Mouse (Mus musculus): ENCODE measurements around the gene Bves. TPM values are rescaled to one million over a fixed set of nuclear protein-coding genes. Genes with fewer than 3 reads are reported as not detected.

Gene Bves
- polyA plus RNA-seq, 1 experiment from 2014 or later, result 1.4 TPM

DNA sequence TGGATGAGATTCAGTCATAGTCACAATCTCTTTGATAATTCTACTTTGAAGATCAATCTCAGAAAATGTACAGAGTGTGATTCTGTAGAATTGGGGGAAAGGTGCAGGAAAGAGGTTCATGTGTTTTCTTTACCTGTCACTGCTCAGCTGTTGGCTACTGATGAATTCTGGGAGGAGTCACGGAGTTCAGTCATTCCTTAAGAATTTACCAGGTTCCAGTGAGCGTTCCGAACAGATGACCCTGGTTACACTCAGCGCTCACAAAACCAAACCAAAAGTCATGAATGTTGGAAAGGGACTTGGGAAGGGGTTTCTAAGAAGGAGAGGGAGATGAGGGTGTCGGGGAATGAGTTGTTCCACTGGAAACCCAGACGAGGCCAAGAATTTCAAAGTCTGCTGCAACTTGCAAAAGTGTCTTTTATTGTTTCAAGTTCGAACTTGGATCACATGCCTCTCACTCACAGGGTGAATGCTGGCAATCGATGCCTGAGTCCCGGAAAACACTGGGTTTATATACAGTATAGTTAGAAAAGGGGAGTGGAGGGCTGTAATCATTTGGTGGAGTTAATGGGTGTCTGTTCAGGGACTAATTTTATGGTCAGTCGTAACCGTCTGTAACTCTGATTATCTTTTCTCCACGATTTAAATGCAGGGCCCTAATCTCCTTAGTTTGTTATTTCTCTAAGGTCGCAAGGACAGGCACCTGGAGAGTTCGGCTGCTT, 32.1 kb upstream of the Bves start:
- Histone ChIP-seq H3K4me2 (no peak overlapping the region), H3K36me3 (ENCODE audit: control insufficient read depth, insufficient read depth, low read length) (no peaks in the 10 kb centered on the region), H3K9ac (ENCODE audit: low read depth, low read length) (no peak overlapping the region), H3K9me3 (ENCODE audit: control insufficient read depth, low read length) (no peaks in the 10 kb centered on the region), H3K4me3 (ENCODE audit: low read depth, low read length) (no peak overlapping the region), H3K27ac (ENCODE audit: low read depth, low read length) (no peak overlapping the region), H3K4me1 (replicated peaks; ENCODE audit: control insufficient read depth, insufficient read depth, low read length) (no peaks in the 10 kb centered on the region), H3K27me3 (replicated peaks; ENCODE audit: control insufficient read depth, insufficient read depth, low read length) (no peaks in the 10 kb centered on the region)
- ATAC-seq (replicated peaks; ENCODE audit: low FRiP score), result no peak
- no peak for DNase-seq (ENCODE audit: low spot score)
- WGBS, result 54% methylated on average over 14 of the region's 14 CpGs

DNA sequence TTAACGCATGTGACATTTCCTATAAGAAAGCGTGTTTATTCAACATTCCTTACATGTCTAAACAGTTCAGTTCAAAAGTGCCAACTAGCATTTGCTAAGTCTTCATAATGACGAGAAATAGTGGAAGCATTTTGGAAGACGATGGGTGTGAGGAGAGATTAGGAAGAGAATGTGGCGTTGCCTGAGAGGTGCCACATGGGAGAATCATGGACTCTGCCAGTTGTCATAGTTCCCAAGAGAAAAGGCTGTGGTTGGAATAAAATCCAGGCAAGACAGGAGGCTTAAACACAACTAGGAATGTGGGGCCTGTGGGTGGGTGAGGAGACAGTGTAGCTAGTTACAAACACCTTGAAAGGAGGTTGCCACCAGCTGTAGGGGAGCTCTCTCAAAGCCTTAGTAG, 30.4 kb upstream of the Bves start:
- ATAC-seq (replicated peaks; ENCODE audit: low FRiP score) (no peak), DNase-seq (ENCODE audit: low spot score) (no peak)
- no peaks in the 10 kb centered on the region for H3K36me3 ChIP-seq (ENCODE audit: control insufficient read depth, insufficient read depth, low read length)

DNA sequence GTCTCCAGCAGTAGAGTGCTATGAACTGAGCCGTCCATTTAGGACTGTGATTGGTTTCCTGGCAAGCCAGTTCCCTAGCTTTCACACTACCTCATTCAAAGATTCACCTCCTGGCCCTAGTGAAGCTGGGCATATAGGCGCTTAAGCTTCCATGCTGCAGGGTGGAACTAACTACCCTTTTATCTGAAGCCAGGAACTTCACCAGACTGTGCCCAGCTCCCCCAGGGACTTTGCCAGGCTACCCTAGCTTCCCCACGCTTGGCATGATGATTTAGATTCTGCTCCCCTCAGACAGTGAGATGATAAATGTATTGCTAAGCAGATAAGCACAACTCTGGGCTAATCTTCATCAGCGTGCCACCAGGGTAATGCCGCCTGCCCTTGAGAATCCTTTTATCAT, 24.4 kb upstream of the Bves start:
- no peak overlapping the region for H3K9ac ChIP-seq (ENCODE audit: low read depth, low read length)
- no peaks in the 10 kb centered on the region for H3K9me3 ChIP-seq (ENCODE audit: control insufficient read depth, low read length)
- DNase-seq (ENCODE audit: low spot score), result no peak
- H3K36me3 ChIP-seq (ENCODE audit: control insufficient read depth, insufficient read depth, low read length), result no peaks in the 10 kb centered on the region
- no peak overlapping the region for H3K27ac ChIP-seq (ENCODE audit: low read depth, low read length)
- no peaks in the 10 kb centered on the region for H3K4me1 ChIP-seq (replicated peaks; ENCODE audit: control insufficient read depth, insufficient read depth, low read length)
- no peak overlapping the region for H3K4me2 ChIP-seq
- no peak for ATAC-seq (replicated peaks; ENCODE audit: low FRiP score)
- H3K27me3 ChIP-seq (replicated peaks; ENCODE audit: control insufficient read depth, insufficient read depth, low read length), result no peaks in the 10 kb centered on the region
- 68% methylated on average over 5 of the region's 5 CpGs for WGBS
- no peak overlapping the region for H3K4me3 ChIP-seq (ENCODE audit: low read depth, low read length)

More for the DNA sequence above, 30.4 kb upstream of the Bves start:
- no peaks in the 10 kb centered on the region for H3K9me3 ChIP-seq (ENCODE audit: control insufficient read depth, low read length)
- no peak overlapping the region for H3K9ac ChIP-seq (ENCODE audit: low read depth, low read length)
- no peaks in the 10 kb centered on the region for H3K27me3 ChIP-seq (replicated peaks; ENCODE audit: control insufficient read depth, insufficient read depth, low read length)
- H3K4me2 ChIP-seq, result no peak overlapping the region
- H3K4me3 ChIP-seq (ENCODE audit: low read depth, low read length), result no peak overlapping the region
- no peak overlapping the region for H3K27ac ChIP-seq (ENCODE audit: low read depth, low read length)
- WGBS, result 87% methylated on average over 5 of the region's 5 CpGs
- H3K4me1 ChIP-seq (replicated peaks; ENCODE audit: control insufficient read depth, insufficient read depth, low read length), result no peaks in the 10 kb centered on the region

DNA sequence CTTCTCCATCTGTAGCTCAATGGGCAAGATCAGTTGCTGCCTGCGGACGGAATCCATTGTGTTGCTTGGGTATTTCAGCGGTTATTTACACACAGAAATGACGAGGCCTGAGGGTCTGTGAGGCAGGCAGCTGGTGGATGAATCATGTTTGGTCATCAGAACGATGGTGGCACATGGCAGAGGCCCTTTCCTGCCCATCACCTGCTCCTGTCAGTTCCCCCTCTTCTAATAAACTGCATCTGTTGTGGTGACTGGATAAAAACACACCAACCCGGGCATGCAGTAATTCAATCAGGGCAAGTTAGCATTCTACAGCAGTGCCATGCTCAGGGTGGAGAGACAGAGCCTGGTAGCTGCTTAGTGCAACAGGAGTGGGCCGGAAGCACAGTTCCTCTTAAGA, 23.9 kb upstream of the Bves start:
- H3K36me3 ChIP-seq (ENCODE audit: control insufficient read depth, insufficient read depth, low read length), result peaks cover 3% of the 10 kb centered on the region; the same call in 1 of the 2 replicates
- DNase-seq (ENCODE audit: low spot score) (no peak), ATAC-seq (replicated peaks; ENCODE audit: low FRiP score) (no peak)
- H3K9me3 ChIP-seq (ENCODE audit: control insufficient read depth, low read length), result no peaks in the 10 kb centered on the region
- no peak overlapping the region for H3K27ac ChIP-seq (ENCODE audit: low read depth, low read length)
- H3K27me3 ChIP-seq (replicated peaks; ENCODE audit: control insufficient read depth, insufficient read depth, low read length), result no peaks in the 10 kb centered on the region
- no peak overlapping the region for H3K4me3 ChIP-seq (ENCODE audit: low read depth, low read length)
- 69% methylated on average over 7 of the region's 7 CpGs for WGBS
- H3K4me1 ChIP-seq (replicated peaks; ENCODE audit: control insufficient read depth, insufficient read depth, low read length), result no peaks in the 10 kb centered on the region
- no peak overlapping the region for H3K9ac ChIP-seq (ENCODE audit: low read depth, low read length)
- H3K4me2 ChIP-seq, result no peak overlapping the region

DNA sequence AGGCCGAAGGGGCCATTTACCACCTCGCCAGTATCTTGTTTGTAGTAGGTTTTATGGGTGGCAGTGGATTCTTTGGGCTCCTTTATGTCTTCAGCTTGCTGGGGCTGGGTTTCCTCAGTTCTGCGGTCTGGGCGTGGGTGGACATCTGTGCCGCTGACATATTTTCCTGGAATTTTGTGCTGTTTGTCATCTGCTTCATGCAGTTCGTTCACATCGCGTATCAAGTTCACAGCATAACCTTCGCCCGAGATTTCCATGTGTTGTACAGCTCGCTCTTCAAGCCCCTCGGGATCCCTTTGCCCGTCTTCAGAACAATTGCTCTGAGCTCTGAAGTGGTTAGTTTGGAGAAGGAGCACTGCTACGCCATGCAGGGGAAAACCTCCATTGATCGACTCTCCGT, 20.7 kb upstream of the Bves start:
- ATAC-seq (replicated peaks; ENCODE audit: low FRiP score) (no peak), DNase-seq (ENCODE audit: low spot score) (no peak)
- H3K27ac ChIP-seq (ENCODE audit: low read depth, low read length), result no peak overlapping the region
- H3K27me3 ChIP-seq (replicated peaks; ENCODE audit: control insufficient read depth, insufficient read depth, low read length), result no peaks in the 10 kb centered on the region
- no peak overlapping the region for H3K9ac ChIP-seq (ENCODE audit: low read depth, low read length)
- H3K4me3 ChIP-seq (ENCODE audit: low read depth, low read length), result no peak overlapping the region
- 0 out of 2 replicates have a peak, but pooled peaks cover 2% of the 10 kb centered on the region for H3K9me3 ChIP-seq (ENCODE audit: control insufficient read depth, low read length)
- no peak overlapping the region for H3K4me2 ChIP-seq
- H3K36me3 ChIP-seq (ENCODE audit: control insufficient read depth, insufficient read depth, low read length), result peaks cover 3% of the 10 kb centered on the region; the same call in 1 of the 2 replicates
- no peaks in the 10 kb centered on the region for H3K4me1 ChIP-seq (replicated peaks; ENCODE audit: control insufficient read depth, insufficient read depth, low read length)
- 93% methylated on average over 16 of the region's 16 CpGs for WGBS

DNA sequence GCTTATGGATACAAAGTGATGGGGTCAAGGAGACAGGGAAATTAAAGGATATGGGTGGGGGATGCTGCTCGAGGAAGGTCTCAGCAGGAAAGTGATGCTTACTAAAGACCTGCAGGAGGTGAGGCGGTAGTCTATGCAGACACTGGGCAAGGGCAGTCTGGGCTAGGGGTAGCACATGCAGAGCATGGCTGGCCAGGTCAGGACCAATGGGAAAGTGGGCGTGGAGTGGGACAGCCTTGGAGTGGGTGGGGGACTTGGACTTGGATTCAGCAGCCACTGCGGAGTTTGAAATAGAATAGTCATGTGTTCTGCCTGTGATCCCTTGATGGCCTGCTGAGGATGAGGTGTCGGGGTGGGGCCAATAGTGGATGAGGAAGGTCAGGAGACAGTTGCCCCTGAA, 16.6 kb upstream of the Bves start:
- 0 out of 2 replicates have a peak, but pooled peaks cover 2% of the 10 kb centered on the region for H3K9me3 ChIP-seq (ENCODE audit: control insufficient read depth, low read length)
- 80% methylated on average over 5 of the region's 5 CpGs for whole genome bisulfite sequencing
- ATAC-seq (replicated peaks; ENCODE audit: low FRiP score), result no peak

DNA sequence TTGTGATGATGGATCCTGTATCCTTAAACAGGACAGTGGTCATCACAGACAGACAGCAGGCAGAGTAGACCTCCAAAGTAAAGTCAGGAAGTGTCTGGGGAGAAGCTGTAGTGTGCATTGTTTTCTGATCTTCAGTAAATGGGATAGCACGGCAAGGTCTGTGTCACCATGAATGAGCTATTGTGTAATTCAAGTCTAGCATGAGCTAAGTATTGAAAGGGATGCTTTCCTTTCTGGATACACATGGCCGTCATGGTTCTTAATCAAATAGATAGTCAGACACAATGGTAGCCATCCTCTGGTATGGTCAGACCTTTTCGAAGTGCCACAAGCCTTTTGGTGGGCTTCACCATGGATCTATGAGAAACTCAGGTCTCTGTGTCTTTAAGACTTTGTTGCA, 15.3 kb upstream of the Bves start:
- H3K27me3 ChIP-seq (replicated peaks; ENCODE audit: control insufficient read depth, insufficient read depth, low read length), result no peaks in the 10 kb centered on the region
- H3K4me3 ChIP-seq (ENCODE audit: low read depth, low read length), result no peak overlapping the region
- H3K9ac ChIP-seq (ENCODE audit: low read depth, low read length), result no peak overlapping the region
- H3K4me1 ChIP-seq (replicated peaks; ENCODE audit: control insufficient read depth, insufficient read depth, low read length), result no peaks in the 10 kb centered on the region
- WGBS, result 83% methylated on average over 3 of the region's 3 CpGs
- H3K27ac ChIP-seq (ENCODE audit: low read depth, low read length), result no peak overlapping the region
- no peak for ATAC-seq (replicated peaks; ENCODE audit: low FRiP score)
- H3K9me3 ChIP-seq (ENCODE audit: control insufficient read depth, low read length), result 0 out of 2 replicates have a peak, but pooled peaks cover 2% of the 10 kb centered on the region
- peaks cover 3% of the 10 kb centered on the region; the same call in 1 of the 2 replicates for H3K36me3 ChIP-seq (ENCODE audit: control insufficient read depth, insufficient read depth, low read length)
- no peak for DNase-seq (ENCODE audit: low spot score)
- no peak overlapping the region for H3K4me2 ChIP-seq

More for the DNA sequence above, 16.6 kb upstream of the Bves start:
- Histone ChIP-seq H3K9ac (ENCODE audit: low read depth, low read length) (no peak overlapping the region), H3K27ac (ENCODE audit: low read depth, low read length) (no peak overlapping the region), H3K4me3 (ENCODE audit: low read depth, low read length) (no peak overlapping the region), H3K4me1 (replicated peaks; ENCODE audit: control insufficient read depth, insufficient read depth, low read length) (no peaks in the 10 kb centered on the region), H3K36me3 (ENCODE audit: control insufficient read depth, insufficient read depth, low read length) (peaks cover 3% of the 10 kb centered on the region; the same call in 1 of the 2 replicates), H3K4me2 (no peak overlapping the region), H3K27me3 (replicated peaks; ENCODE audit: control insufficient read depth, insufficient read depth, low read length) (no peaks in the 10 kb centered on the region)
- DNase-seq (ENCODE audit: low spot score), result no peak

DNA sequence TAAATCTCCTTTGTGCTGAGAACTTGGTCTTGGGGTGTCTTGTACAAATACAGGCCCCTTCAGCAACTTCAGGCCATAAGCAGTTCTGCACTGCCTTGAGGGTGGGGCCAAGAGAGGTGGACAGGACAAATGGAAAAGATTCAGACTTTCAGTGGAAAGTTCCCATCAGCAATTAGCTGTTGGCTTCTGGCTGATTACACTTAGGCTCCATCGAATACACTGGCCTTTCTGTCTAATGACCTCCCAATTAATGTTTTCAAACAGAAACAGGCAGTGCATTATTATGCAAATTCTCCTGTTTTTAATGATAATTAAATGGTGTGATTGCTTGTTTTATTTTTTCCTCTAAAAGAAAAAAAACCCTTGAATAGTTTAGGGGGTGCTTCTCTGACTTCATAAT, 11.4 kb upstream of the Bves start:
- H3K36me3 ChIP-seq (ENCODE audit: control insufficient read depth, insufficient read depth, low read length), result no peaks in the 10 kb centered on the region
- no peak overlapping the region for H3K27ac ChIP-seq (ENCODE audit: low read depth, low read length)
- DNase-seq (ENCODE audit: low spot score), result no peak
- H3K9ac ChIP-seq (ENCODE audit: low read depth, low read length), result no peak overlapping the region
- no peak overlapping the region for H3K4me2 ChIP-seq
- no peak overlapping the region for H3K4me3 ChIP-seq (ENCODE audit: low read depth, low read length)
- ATAC-seq (replicated peaks; ENCODE audit: low FRiP score), result no peak
- H3K9me3 ChIP-seq (ENCODE audit: control insufficient read depth, low read length), result no peaks in the 10 kb centered on the region
- no peaks in the 10 kb centered on the region for H3K27me3 ChIP-seq (replicated peaks; ENCODE audit: control insufficient read depth, insufficient read depth, low read length)
- no peaks in the 10 kb centered on the region for H3K4me1 ChIP-seq (replicated peaks; ENCODE audit: control insufficient read depth, insufficient read depth, low read length)
- 59% methylated on average over 1 of the region's 1 CpGs for WGBS
